Mouse (Mus musculus) cerebellum, adult 2 months (tissue): Measurements from ENCODE around the gene Med1.

Experiments used
- CTCF ChIP-seq: fragments of 200-500 bp; IDR thresholded peaks from 2 replicates; pipeline ENCODE4 v1.5.1; 2011; ENCODE audit warnings: low read depth, mild to moderate bottlenecking, control low read depth, low read length, moderate library complexity, borderline replicate concordance; ENCODE audit not compliant: insufficient read depth
- POLR2A ChIP-seq: fragments of 200-500 bp; IDR thresholded peaks from 2 replicates; pipeline ENCODE4 v1.6.1; 2011; ENCODE audit warnings: low read length, control low read depth, borderline replicate concordance; ENCODE audit not compliant: insufficient read depth

- no peak for TF ChIP-seq POLR2A
- no peak for TF ChIP-seq CTCF
Measured at GRCm38 (mm10) chr11:98148551-98149301, 44.4 kb downstream of the Med1 start.
